Mouse (Mus musculus): ENCODE results near the gene Gm21773.
"Not testable (repeated sequence)": the region's sequence is repeated elsewhere in the genome, so short reads cannot be mapped to it uniquely, and the experiment has no call there.

The Gm21773 gene

GRCm38 (mm10) chrY:25309260-25309659, at the start of gene Gm21773:
TSS of gene Gm21773 (minus strand) at chrY:25309360.
- DNase-seq (ENCODE audit: low read depth), result not testable (repeated sequence)

All from 416B (cell line).